Mouse (Mus musculus): Measurements from ENCODE around the gene Mrpl21. TPM values are rescaled to one million over a fixed set of nuclear protein-coding genes. Genes with fewer than 3 reads are reported as not detected.

The Mrpl21 gene
- polyA plus RNA-seq (2012), result 3.5 and 34.0 TPM in 2 replicates

- no peak for TF ChIP-seq GATA1 (IDR thresholded peaks at IDR 0.05; ENCODE audit: low read length)
These were observed at the start of gene Mrpl21, which contains the start of gene Ighmbp2 for GRCm38 (mm10) chr19:3282572-3283467. TSS of gene Mrpl21 (plus strand) at chr19:3282901. TSS of gene Ighmbp2 (minus strand) at chr19:3283017.

DNA sequence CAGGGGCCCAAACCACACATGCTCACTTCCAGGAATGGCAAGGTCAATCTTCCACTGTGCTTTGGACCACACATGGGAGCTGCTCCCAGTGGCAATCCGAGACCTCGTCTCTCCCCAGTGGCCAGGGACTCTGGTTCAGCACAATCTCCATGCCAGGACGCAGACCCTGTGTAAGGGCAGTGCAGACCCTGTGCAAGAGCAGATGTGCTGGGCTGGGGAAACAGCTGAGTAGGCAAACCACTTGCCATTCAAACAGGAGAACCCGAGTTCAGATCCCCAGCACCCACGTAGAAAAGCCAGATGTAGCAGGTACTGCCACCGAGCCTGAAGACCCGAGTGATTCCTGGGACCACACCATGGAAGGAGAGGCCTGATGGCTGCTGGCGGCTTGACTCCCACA, 22.7 kb upstream of the Mrpl21 start:
- TF ChIP-seq GATA1 (IDR thresholded peaks at IDR 0.05; ENCODE audit: low read length), result no peak

GRCm38 (mm10) chr19:3260591-3260990, 22.1 kb upstream of the Mrpl21 start:
- TF ChIP-seq GATA1 (IDR thresholded peaks at IDR 0.05; ENCODE audit: low read length), result no peak

- TF ChIP-seq GATA1 (IDR thresholded peaks at IDR 0.05; ENCODE audit: low read length), result no peak
These were observed 21.4 kb upstream of the Mrpl21 start for GRCm38 (mm10) chr19:3261336-3261735.

DNA sequence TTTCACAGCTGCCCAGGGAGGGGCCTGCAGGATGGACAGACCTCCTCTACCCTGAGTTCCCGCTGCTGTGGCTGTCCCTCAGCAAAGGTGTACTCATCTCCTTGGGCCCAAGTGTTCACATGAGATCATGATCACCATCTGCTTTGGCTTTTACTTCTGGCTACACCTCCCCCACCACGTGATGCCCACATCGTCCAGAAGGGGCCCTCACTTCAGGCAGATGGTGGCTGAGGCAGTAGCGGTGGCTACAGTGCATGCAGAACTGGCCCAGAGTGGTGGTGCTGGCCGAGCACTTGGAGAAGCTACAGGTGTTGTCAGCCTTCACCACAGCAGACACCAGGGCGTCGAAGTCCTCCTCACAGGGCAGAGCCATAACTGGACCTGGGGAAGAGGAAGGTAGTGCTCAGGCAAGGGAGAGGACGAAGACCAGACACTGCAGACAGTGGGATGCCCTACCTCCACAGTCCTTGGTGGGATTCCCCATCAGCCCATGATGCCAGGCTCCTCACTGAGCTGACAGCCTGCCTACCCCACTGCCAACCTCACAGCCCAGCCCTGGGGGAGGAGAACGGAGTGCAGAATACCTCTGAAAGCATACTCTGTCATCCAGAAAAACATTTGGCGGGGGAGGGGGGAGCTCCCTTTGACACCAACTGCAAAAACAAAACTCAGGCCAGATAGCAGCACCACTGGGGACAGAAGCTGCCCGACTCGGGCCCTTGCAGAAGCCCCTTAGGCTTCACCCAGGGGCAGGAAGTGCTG, 20.8 kb upstream of the Mrpl21 start:
- TF ChIP-seq GATA1 (IDR thresholded peaks at IDR 0.05; ENCODE audit: low read length), result no peak

- TF ChIP-seq GATA1 (IDR thresholded peaks at IDR 0.05; ENCODE audit: low read length), result no peak
These were observed 18.4 kb upstream of the Mrpl21 start for GRCm38 (mm10) chr19:3264348-3264747.

DNA sequence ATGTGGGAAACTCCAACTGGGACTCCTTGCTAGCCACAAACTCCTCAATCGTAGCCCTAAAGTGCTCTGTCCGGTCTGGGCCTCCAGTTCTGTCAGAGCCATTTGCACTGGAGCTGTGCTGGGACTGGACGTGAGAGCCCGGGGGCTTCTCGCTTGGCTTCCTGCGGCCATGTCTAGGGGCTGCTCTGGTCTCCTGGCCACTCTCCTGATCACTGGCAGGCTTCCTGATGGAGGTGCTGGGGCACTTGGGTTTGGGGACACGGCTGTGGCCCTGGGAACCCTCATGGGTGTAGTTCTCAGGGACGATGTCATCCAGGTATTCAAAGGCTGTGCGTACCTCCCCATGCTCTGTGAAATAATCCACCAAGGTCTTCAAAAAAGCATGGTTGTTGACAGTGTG, 17.5 kb upstream of the Mrpl21 start:
- TF ChIP-seq GATA1 (IDR thresholded peaks at IDR 0.05; ENCODE audit: low read length), result no peak

GRCm38 (mm10) chr19:3266136-3266535, 16.6 kb upstream of the Mrpl21 start:
- TF ChIP-seq GATA1 (IDR thresholded peaks at IDR 0.05; ENCODE audit: low read length), result no peak

- TF ChIP-seq GATA1 (IDR thresholded peaks at IDR 0.05; ENCODE audit: low read length), result no peak
These were observed 16.0 kb upstream of the Mrpl21 start for GRCm38 (mm10) chr19:3266676-3267075.

DNA sequence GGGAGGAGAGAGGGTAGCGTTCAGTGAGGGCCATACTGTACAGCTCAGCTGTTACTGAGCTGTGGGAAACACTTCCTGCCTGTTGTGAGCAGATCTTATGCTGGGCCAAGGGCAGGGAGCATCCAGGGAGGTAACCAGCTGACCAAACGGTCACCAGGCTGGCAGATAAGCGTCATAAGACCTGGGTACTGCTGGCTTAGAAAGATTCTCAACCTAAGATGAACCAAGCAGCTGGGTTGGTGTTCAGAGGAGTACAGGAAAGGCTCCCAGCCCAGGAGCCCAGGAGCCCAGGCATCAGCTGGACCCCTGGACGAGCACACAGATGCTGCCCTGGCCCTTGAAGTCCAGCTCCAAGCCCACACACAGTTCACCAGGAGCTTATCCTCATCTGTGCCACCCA, 15.4 kb upstream of the Mrpl21 start:
- TF ChIP-seq GATA1 (IDR thresholded peaks at IDR 0.05; ENCODE audit: low read length), result no peak

GRCm38 (mm10) chr19:3268218-3268980, 14.3 kb upstream of the Mrpl21 start:
- no peak for TF ChIP-seq GATA1 (IDR thresholded peaks at IDR 0.05; ENCODE audit: low read length)

DNA sequence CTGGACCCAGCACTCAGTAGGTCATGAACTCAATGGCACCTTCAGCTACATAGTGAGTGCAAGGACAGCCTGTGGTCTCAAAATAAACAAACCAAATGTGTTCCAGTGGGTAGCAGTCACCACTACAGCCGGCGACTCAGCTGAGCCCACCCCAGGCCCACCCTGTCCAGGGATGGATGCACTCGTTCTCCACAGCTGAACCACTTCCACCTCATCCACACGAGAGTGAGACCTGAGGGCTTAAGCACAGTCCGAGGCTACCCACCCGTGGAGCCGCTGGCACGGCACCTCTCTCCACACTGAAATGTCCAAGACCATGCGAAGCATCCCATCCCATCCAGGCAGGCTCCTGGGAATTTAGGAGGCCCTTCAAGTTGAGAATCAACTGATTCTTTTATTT, 13.4 kb upstream of the Mrpl21 start:
- no peak for TF ChIP-seq GATA1 (IDR thresholded peaks at IDR 0.05; ENCODE audit: low read length)

GRCm38 (mm10) chr19:3269803-3270202, 12.9 kb upstream of the Mrpl21 start:
- no peak for TF ChIP-seq GATA1 (IDR thresholded peaks at IDR 0.05; ENCODE audit: low read length)

DNA sequence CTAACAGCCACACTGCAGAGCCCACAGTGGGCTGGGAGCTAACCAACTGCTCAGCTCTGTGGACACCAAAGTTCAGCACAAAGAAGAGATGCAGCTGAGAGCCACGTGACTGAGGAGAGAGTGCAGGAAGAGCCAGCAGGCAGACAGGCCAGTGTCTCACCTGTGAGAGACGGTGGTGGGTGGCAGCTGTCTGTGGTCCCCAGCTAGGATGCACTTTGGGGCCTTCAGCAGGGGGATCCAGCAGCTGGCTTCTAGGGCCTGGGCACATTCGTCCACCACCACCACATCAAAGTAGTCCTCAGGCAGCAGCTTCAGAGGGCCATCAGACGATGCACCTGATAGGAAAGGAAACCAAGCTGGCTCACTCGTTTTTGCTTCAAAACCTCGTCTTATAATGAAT, 11.3 kb upstream of the Mrpl21 start:
- TF ChIP-seq GATA1 (IDR thresholded peaks at IDR 0.05; ENCODE audit: low read length), result no peak

DNA sequence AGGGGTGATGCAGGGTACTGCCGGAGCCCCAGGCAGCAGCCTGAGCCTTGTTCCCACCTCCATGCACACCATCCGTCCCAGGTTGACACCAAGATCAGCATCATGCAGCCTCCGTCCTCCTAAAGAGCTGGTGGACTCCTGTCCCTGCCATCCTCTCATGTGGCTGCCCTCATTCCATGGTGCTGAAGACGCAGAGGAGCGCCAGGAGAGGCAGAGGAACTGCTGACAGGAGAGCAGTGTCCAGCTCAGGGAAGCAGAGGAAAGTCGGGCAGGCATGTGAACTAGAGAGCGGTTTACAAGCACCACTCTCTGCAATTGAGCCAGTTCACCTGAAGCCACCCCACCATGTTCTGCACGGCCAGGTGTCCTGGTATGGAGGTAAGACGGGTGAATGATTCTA, 9.4 kb upstream of the Mrpl21 start:
- TF ChIP-seq GATA1 (IDR thresholded peaks at IDR 0.05; ENCODE audit: low read length), result no peak
